Mouse (Mus musculus): Measurements from ENCODE around the gene Kcnd3. TPM values are rescaled to one million over a fixed set of nuclear protein-coding genes. Genes with fewer than 3 reads are reported as not detected.

Kcnd3 gene
- polyA plus RNA-seq, 1 experiment from 2014 or later: 1.1 TPM

- Histone ChIP-seq H3K4me1 (no peaks in the 10 kb centered on the region), H3K4me2 (replicated peaks) (no peak overlapping the region), H3K36me3 (no peaks in the 10 kb centered on the region), H3K27me3 (no peaks in the 10 kb centered on the region), H3K9ac (no peak overlapping the region), H3K27ac (no peak overlapping the region), H3K9me3 (no peaks in the 10 kb centered on the region), H3K4me3 (no peak overlapping the region)
- no peak for ATAC-seq (ENCODE audit: insufficient number of reproducible peaks, insufficient read depth, low FRiP score, low TSS enrichment)
- 88% methylated on average over 1 of the region's 1 CpGs for WGBS
Measured at GRCm38 (mm10) chr3:105472564-105472963, 20.4 kb downstream of the Kcnd3 start.

- no peaks in the 10 kb centered on the region for H3K36me3 ChIP-seq
- no peak overlapping the region for H3K4me2 ChIP-seq (replicated peaks)
- no peak for ATAC-seq (ENCODE audit: insufficient number of reproducible peaks, insufficient read depth, low FRiP score, low TSS enrichment)
- no peaks in the 10 kb centered on the region for H3K27me3 ChIP-seq
- H3K9ac ChIP-seq: no peak overlapping the region
- H3K9me3 ChIP-seq: no peaks in the 10 kb centered on the region
- 77% methylated on average over 1 of the region's 1 CpGs for WGBS
- H3K4me3 ChIP-seq: no peak overlapping the region
- H3K27ac ChIP-seq: no peak overlapping the region
- 0 out of 2 replicates have a peak, but pooled peaks cover under 1% of the 10 kb centered on the region for H3K4me1 ChIP-seq
Measured at GRCm38 (mm10) chr3:105476408-105476807, 24.3 kb downstream of the Kcnd3 start.

- WGBS: 91% methylated on average over 4 of the region's 4 CpGs
- H3K27ac ChIP-seq: no peak overlapping the region
- 0 out of 2 replicates have a peak, but pooled peaks cover 3% of the 10 kb centered on the region for H3K4me1 ChIP-seq
- H3K4me3 ChIP-seq: no peak overlapping the region
- H3K27me3 ChIP-seq: no peaks in the 10 kb centered on the region
- H3K9me3 ChIP-seq: no peaks in the 10 kb centered on the region
- H3K9ac ChIP-seq: no peak overlapping the region
- H3K4me2 ChIP-seq (replicated peaks): no peak overlapping the region
- H3K36me3 ChIP-seq: no peaks in the 10 kb centered on the region
- no peak for ATAC-seq (ENCODE audit: insufficient number of reproducible peaks, insufficient read depth, low FRiP score, low TSS enrichment)
Measured at GRCm38 (mm10) chr3:105478876-105479275, 26.7 kb downstream of the Kcnd3 start.

GRCm38 (mm10) chr3:105481419-105481818 is 29.3 kb downstream of the Kcnd3 start:
- Histone ChIP-seq H3K9ac (no peak overlapping the region), H3K27ac (no peak overlapping the region), H3K4me3 (no peak overlapping the region), H3K36me3 (no peaks in the 10 kb centered on the region), H3K9me3 (no peaks in the 10 kb centered on the region), H3K27me3 (peaks cover 2% of the 10 kb centered on the region; the same call in 1 of the 2 replicates), H3K4me1 (0 out of 2 replicates have a peak, but pooled peaks cover 3% of the 10 kb centered on the region), H3K4me2 (replicated peaks) (no peak overlapping the region)
- ATAC-seq (ENCODE audit: insufficient number of reproducible peaks, insufficient read depth, low FRiP score, low TSS enrichment): no peak
- 64% methylated on average over 8 of the region's 8 CpGs for WGBS

- Histone ChIP-seq H3K9ac (no peak overlapping the region), H3K4me2 (replicated peaks) (no peak overlapping the region), H3K9me3 (no peaks in the 10 kb centered on the region), H3K4me1 (0 out of 2 replicates have a peak, but pooled peaks cover 3% of the 10 kb centered on the region), H3K4me3 (no peak overlapping the region), H3K27me3 (peaks cover 2% of the 10 kb centered on the region; the same call in 1 of the 2 replicates), H3K36me3 (no peaks in the 10 kb centered on the region), H3K27ac (no peak overlapping the region)
- 63% methylated on average over 13 of the region's 13 CpGs for WGBS
- no peak for ATAC-seq (ENCODE audit: insufficient number of reproducible peaks, insufficient read depth, low FRiP score, low TSS enrichment)
Measured at GRCm38 (mm10) chr3:105483651-105484052, 31.5 kb downstream of the Kcnd3 start.

GRCm38 (mm10) chr3:105487171-105487570 is 35.0 kb downstream of the Kcnd3 start:
- H3K4me3 ChIP-seq: no peak overlapping the region
- H3K27ac ChIP-seq: no peak overlapping the region
- H3K9me3 ChIP-seq: no peaks in the 10 kb centered on the region
- no peak overlapping the region for H3K9ac ChIP-seq
- H3K27me3 ChIP-seq: peaks cover 2% of the 10 kb centered on the region; the same call in 1 of the 2 replicates
- H3K36me3 ChIP-seq: no peaks in the 10 kb centered on the region
- no peak for ATAC-seq (ENCODE audit: insufficient number of reproducible peaks, insufficient read depth, low FRiP score, low TSS enrichment)
- 41% methylated on average over 8 of the region's 8 CpGs for WGBS
- no peaks in the 10 kb centered on the region for H3K4me1 ChIP-seq
- H3K4me2 ChIP-seq (replicated peaks): no peak overlapping the region

- Histone ChIP-seq H3K36me3 (no peaks in the 10 kb centered on the region), H3K4me1 (0 out of 2 replicates have a peak, but pooled peaks cover 5% of the 10 kb centered on the region), H3K4me3 (no peak overlapping the region), H3K4me2 (replicated peaks) (no peak overlapping the region), H3K9ac (no peak overlapping the region), H3K9me3 (no peaks in the 10 kb centered on the region), H3K27me3 (peaks cover 2% of the 10 kb centered on the region; the same call in 1 of the 2 replicates), H3K27ac (no peak overlapping the region)
- 12% methylated on average over 4 of the region's 4 CpGs for WGBS
- ATAC-seq (ENCODE audit: insufficient number of reproducible peaks, insufficient read depth, low FRiP score, low TSS enrichment): no peak
Measured at GRCm38 (mm10) chr3:105489607-105490006, 37.5 kb downstream of the Kcnd3 start.

- Histone ChIP-seq H3K9me3 (no peaks in the 10 kb centered on the region), H3K27ac (no peak overlapping the region), H3K9ac (no peak overlapping the region), H3K4me1 (peaks cover 15% of the 10 kb centered on the region), H3K4me3 (no peak overlapping the region), H3K27me3 (no peaks in the 10 kb centered on the region), H3K4me2 (replicated peaks) (no peak overlapping the region), H3K36me3 (no peaks in the 10 kb centered on the region)
- 26% methylated on average over 9 of the region's 9 CpGs for WGBS
- ATAC-seq (ENCODE audit: insufficient number of reproducible peaks, insufficient read depth, low FRiP score, low TSS enrichment): no peak
Measured at GRCm38 (mm10) chr3:105494886-105495285, 42.8 kb downstream of the Kcnd3 start.

- Histone ChIP-seq H3K27me3 (no peaks in the 10 kb centered on the region), H3K4me2 (replicated peaks) (no peak overlapping the region), H3K9me3 (no peaks in the 10 kb centered on the region), H3K36me3 (no peaks in the 10 kb centered on the region), H3K9ac (no peak overlapping the region), H3K4me3 (no peak overlapping the region), H3K27ac (no peak overlapping the region), H3K4me1 (peaks cover 15% of the 10 kb centered on the region)
- no peak for ATAC-seq (ENCODE audit: insufficient number of reproducible peaks, insufficient read depth, low FRiP score, low TSS enrichment)
- 75% methylated on average over 7 of the region's 7 CpGs for WGBS
Measured at GRCm38 (mm10) chr3:105496216-105496615, 44.1 kb downstream of the Kcnd3 start.

- Histone ChIP-seq H3K4me1 (peaks cover 15% of the 10 kb centered on the region), H3K27me3 (no peaks in the 10 kb centered on the region), H3K4me3 (no peak overlapping the region), H3K9ac (no peak overlapping the region), H3K4me2 (replicated peaks) (no peak overlapping the region), H3K27ac (no peak overlapping the region), H3K9me3 (no peaks in the 10 kb centered on the region), H3K36me3 (no peaks in the 10 kb centered on the region)
- no peak for ATAC-seq (ENCODE audit: insufficient number of reproducible peaks, insufficient read depth, low FRiP score, low TSS enrichment)
- WGBS: 93% methylated on average over 5 of the region's 5 CpGs
Measured at GRCm38 (mm10) chr3:105496935-105497334, 44.8 kb downstream of the Kcnd3 start.

- no peaks in the 10 kb centered on the region for H3K36me3 ChIP-seq
- no peaks in the 10 kb centered on the region for H3K4me1 ChIP-seq
- H3K4me3 ChIP-seq: no peak overlapping the region
- no peaks in the 10 kb centered on the region for H3K9me3 ChIP-seq
- H3K4me2 ChIP-seq (replicated peaks): no peak overlapping the region
- H3K9ac ChIP-seq: no peak overlapping the region
- H3K27ac ChIP-seq: no peak overlapping the region
- WGBS: 87% methylated on average over 1 of the region's 1 CpGs
- H3K27me3 ChIP-seq: no peaks in the 10 kb centered on the region
- ATAC-seq (ENCODE audit: insufficient number of reproducible peaks, insufficient read depth, low FRiP score, low TSS enrichment): no peak
Measured at GRCm38 (mm10) chr3:105501071-105501470, 48.9 kb downstream of the Kcnd3 start.

- H3K36me3 ChIP-seq: no peaks in the 10 kb centered on the region
- ATAC-seq (ENCODE audit: insufficient number of reproducible peaks, insufficient read depth, low FRiP score, low TSS enrichment): no peak
- H3K4me1 ChIP-seq: no peaks in the 10 kb centered on the region
- no peak overlapping the region for H3K4me2 ChIP-seq (replicated peaks)
- no peak overlapping the region for H3K4me3 ChIP-seq
- no peak overlapping the region for H3K9ac ChIP-seq
- no peaks in the 10 kb centered on the region for H3K9me3 ChIP-seq
- no peak overlapping the region for H3K27ac ChIP-seq
- no peaks in the 10 kb centered on the region for H3K27me3 ChIP-seq
- WGBS: 84% methylated on average over 3 of the region's 3 CpGs
Measured at GRCm38 (mm10) chr3:105504272-105504671, 52.1 kb downstream of the Kcnd3 start.
